Mouse (Mus musculus) bone marrow, adult 2 months (tissue): ENCODE results near the gene Hba-x. TPM values are rescaled to one million over a fixed set of nuclear protein-coding genes. Genes with fewer than 3 reads are reported as not detected.

Source experiments
- H3K27ac ChIP-seq: fragments of 200-500 bp; 2 replicates; pipeline ENCODE4 v1.5.1; 2012; ENCODE audit warnings: low read depth, mild to moderate bottlenecking, control low read depth, inconsistent platforms, low read length; ENCODE audit not compliant: control insufficient read depth, poor library complexity, insufficient read depth
- H3K4me1 ChIP-seq: fragments of 200-500 bp; 2 replicates; pipeline ENCODE4 v1.6.1; 2011; ENCODE audit warnings: low read length; ENCODE audit not compliant: control insufficient read depth, insufficient read depth
- H3K4me3 ChIP-seq: fragments of 200-500 bp; replicated peaks from 2 replicates; pipeline ENCODE3; 2011; ENCODE audit warnings: mild to moderate bottlenecking, low read depth, low read length, control low read depth; ENCODE audit not compliant: control insufficient read depth
- CTCF ChIP-seq: fragments of 200-500 bp; IDR thresholded peaks from 2 replicates; pipeline ENCODE4 v1.5.1; 2011; ENCODE audit warnings: low read length, control low read depth; ENCODE audit not compliant: control insufficient read depth, insufficient read depth
- POLR2A ChIP-seq: fragments of 200-500 bp; IDR thresholded peaks from 2 replicates; pipeline ENCODE4 v1.6.1; 2011; ENCODE audit warnings: low read depth, mild to moderate bottlenecking, control low read depth, low read length, borderline replicate concordance; ENCODE audit not compliant: control insufficient read depth
- WGBS: fragments of 180-500 bp; shearing (Covaris S2); methylation state at CpG from one replicate; pipeline ENCODE4 v1.1.7; 2018; 5-methylcytosine and 5-hydroxymethylcytosine counted together
- polyA plus RNA-seq: library from polyadenylated mRNA; stranded (reverse); fragments of >200 nt; gene quantifications from 2 replicates; pipeline ENCODE4 v1.2.4, GENCODE M21; 2011; ENCODE audit warnings: low replicate concordance; ENCODE audit not compliant: missing spikeins, insufficient read depth, insufficient read length

Gene Hba-x
- polyA plus RNA-seq, 1 experiment, result 2.6 TPM

DNA sequence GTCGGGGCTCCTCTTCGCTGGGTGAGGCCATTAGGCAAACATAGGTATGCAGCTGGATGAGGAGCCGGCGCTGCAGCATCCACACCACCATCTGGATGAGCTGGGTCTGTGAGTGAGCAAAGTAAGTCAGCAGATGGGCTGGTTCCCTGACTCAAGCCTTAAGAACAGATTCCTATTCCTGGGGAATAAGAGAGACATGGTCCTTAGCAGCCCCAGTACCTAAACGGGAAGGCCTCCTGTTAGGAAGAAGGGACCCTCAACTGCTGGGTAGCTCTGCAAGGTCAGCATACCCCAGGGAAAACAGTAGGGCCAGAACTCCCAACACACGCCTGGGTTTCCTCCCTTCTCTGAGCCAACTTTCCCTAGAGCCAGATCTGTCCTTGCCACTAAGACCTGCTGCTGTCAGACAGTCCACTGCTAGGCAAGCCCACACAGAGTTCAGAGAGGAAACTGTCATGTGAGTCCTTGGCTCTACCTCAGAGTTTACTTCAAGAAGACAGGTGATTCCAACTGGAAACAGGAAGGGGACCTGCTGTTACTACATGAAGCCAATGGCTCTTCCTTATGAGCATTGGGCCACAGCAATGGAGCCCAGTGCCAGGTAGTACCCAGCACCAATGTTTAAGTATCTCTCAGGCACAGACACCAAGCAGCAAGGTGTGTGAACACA, 41.2 kb upstream of the Hba-x start:
- 93% methylated on average over 6 of the region's 6 CpGs for WGBS
- Histone ChIP-seq H3K4me3 (no peak overlapping the region), H3K27ac (no peak overlapping the region), H3K4me1 (no peaks in the 10 kb centered on the region)
- no peak for TF ChIP-seq CTCF
- TF ChIP-seq POLR2A, result no peak

DNA sequence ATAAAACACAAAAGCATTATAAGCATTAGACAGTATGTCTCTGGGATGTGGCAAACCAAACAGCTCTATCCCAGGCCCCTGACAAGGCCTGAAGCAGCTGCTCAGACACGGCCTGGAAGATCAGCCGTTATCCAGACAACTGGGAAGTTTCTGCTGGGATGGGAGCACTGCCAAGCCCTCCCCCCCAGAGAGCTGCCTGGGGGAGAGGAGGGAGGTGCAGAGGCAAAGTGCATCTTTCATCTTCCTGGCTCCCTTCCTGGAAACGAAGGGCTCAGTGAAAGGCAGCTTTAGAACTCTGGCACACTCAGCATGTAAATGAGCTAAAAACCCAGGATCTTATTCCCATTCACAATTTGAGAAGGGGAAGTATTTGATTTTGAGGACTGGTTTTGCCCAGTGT, 40.6 kb upstream of the Hba-x start:
- 87% methylated on average over 3 of the region's 3 CpGs for WGBS
- no peak overlapping the region for H3K27ac ChIP-seq
- H3K4me3 ChIP-seq, result no peak overlapping the region
- no peaks in the 10 kb centered on the region for H3K4me1 ChIP-seq
- TF ChIP-seq CTCF, result no peak
- no peak for TF ChIP-seq POLR2A

DNA sequence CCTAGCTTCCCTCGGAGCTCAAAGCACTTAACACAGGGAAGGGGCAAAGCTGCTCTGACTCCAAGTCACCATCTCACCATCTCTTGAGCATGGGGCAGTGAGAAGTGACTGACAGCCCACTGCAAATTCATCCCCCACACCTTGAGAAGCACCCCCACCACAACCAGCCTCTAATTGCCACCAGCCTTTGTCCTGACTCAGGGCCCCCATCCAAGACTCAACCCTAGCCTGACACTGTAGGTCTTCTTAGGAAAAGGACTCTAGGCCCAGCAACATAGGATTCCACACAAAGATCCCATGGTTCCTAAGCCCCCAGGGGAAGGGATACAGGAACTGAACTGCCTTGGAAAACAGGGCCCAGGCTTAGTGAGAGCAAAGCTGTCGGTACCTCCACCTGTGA, 40.1 kb upstream of the Hba-x start:
- H3K27ac ChIP-seq, result no peak overlapping the region
- H3K4me1 ChIP-seq, result no peaks in the 10 kb centered on the region
- 85% methylated on average over 2 of the region's 2 CpGs for WGBS
- TF ChIP-seq CTCF, result no peak
- TF ChIP-seq POLR2A, result no peak
- H3K4me3 ChIP-seq, result no peak overlapping the region

DNA sequence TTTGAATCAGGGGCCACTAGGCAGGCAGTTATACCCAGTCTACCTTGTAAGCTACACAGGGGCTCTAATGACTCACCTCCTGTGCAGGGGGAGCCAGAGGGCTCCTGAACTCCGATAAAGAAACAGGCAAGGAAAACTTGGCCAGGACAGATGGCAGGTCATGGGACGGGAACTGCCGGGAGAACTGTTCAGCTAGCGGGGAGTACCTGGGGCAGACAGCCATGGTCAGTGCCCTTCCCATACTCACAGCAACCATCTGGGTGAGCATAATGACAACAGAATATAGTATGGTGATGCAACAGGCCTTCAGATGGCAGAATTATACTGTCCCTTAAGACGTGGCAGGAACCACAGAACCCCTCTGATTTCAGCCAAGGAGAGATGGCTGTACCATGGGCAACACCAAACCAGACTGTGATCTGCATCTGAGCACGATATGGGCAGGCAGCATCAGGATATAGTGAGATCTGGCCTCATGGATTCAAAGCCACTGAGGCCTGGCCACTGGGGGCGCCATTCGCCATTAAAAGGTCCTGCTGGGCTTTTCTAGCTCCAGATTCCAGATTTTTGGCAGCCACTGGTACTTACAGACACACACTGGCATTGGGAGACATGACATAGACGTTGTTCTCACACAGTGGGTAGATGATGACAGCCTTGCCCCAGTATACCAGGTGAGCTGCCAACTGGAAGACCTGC, 39.3 kb upstream of the Hba-x start:
- Histone ChIP-seq H3K4me3 (no peak overlapping the region), H3K4me1 (no peaks in the 10 kb centered on the region), H3K27ac (no peak overlapping the region)
- 71% methylated on average over 9 of the region's 9 CpGs for WGBS
- TF ChIP-seq CTCF (peak; percentile 56; the same call in 1 of the 2 replicates), POLR2A (no peak)

DNA sequence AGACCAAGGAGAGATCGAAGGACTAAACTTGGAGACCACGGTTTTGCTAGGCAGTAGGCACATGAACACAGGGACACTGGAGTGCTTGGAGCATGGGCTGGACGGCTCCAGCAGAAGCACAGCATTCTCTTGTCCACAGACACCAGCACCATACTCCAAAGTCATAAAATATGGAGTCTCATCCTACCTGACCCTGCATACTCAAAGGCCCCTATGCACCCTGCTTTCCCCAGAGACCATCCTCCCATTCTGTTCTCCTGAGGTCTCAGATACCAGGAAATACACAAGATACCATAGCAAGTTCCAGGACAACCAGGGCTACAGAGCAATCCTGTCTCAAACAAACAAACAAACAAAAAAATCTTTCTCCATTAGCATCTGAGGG, 38.8 kb upstream of the Hba-x start:
- no peaks in the 10 kb centered on the region; the same call in 1 of the 2 replicates for H3K4me1 ChIP-seq
- no peak overlapping the region for H3K27ac ChIP-seq
- H3K4me3 ChIP-seq, result no peak overlapping the region
- no peak for TF ChIP-seq POLR2A
- no peak for TF ChIP-seq CTCF
- WGBS, result 93% methylated on average over 3 of the region's 3 CpGs

DNA sequence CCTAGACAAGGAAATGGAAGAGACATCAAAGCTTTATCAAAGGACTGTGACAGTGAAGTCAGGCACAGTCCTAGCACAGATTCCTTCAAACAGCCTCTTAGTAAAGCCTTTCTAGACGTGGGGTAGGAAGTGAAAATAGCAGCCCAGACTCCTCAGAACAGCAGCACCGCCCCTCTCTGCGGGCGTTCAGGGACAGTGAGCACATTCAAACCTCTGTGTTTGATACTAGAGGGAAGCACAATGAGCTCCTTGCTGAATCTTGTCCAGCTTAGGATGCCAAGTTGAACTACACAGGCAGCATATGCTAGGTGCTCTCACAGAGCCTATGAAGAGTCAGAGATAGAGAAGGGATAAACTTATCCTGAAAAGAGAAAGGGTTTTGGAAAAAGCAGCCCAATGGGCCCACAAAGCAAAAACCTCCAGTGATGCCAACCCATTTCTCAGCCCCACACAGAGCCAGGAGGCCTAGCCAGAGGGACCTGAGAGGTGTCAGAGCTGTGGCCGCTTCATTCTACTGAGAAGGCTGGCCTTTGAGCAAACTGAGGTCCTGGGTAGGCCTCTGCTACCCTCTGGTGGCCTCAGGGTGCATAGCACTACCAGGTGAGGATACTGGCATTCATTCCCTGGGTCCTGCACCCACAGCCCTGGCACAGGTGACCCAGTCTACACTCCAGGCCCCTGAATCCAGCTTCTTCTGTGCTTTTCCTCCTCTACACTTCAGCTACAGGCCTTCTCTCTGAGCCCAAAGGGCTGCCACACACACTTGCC, 37.9 kb upstream of the Hba-x start:
- WGBS, result 62% methylated on average over 5 of the region's 5 CpGs
- Histone ChIP-seq H3K4me3 (no peak overlapping the region), H3K4me1 (peaks cover 3% of the 10 kb centered on the region), H3K27ac (peak overlapping the region; percentile 6; the same call in 1 of the 2 replicates)
- TF ChIP-seq CTCF (peak; percentile 97), POLR2A (no peak)

DNA sequence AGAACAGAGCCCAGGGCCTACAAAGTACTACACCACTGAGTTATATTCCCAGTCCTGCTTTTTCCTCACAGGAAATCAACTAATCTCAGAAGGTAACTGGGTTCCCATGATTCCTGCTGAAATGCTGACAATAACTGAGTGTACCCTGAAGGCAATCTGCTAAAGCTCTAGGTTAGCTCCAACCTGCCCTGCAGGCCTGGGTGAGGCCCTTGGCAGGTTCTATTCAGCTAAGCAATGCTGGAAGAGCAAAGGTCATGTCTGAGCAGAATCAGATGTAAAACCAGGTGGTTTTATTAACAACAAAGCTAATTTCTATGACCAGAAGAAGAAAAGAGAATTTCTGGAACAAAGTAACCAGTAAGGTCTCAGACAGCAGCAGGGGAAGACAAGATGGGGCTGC, 34.8 kb upstream of the Hba-x start:
- H3K4me3 ChIP-seq, result no peak overlapping the region
- peak overlapping the region; percentile 16; the same call in 1 of the 2 replicates for H3K27ac ChIP-seq
- peaks cover 3% of the 10 kb centered on the region for H3K4me1 ChIP-seq
- no peak for TF ChIP-seq POLR2A
- TF ChIP-seq CTCF, result no peak

DNA sequence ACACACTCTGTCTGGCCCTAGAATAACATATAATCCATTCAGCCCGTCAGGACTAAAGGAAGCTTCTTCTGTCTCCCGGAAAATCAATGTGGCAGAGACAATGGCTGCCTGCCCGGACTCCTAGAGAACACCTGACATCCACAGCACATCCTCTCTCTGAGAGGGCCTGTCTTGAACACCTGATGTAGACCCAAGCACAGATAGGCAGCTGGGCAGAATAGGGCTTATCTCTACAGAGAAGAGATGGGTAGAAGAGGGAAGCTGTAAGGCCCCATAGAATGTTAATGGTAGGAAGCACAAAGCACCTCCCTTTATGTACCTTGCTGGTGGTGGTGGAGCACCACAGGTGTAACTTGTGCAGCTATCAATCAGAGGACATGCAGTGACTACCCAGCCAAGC, 34.0 kb upstream of the Hba-x start:
- WGBS, result 90% methylated on average over 3 of the region's 3 CpGs
- Histone ChIP-seq H3K4me1 (peaks cover 4% of the 10 kb centered on the region), H3K27ac (peak overlapping the region; percentile 44; the same call in 1 of the 2 replicates), H3K4me3 (no peak overlapping the region)
- TF ChIP-seq POLR2A (no peak), CTCF (no peak)
